In genomic region chr12:15124179-15124578, GRCm38 (mm10) we compare ENCODE assay signal across 14 mouse cellular contexts.
"Had no signal": no experiment of that assay in that cellular context is flagged by ENCODE, and none has a peak within 500 bp of the region (broad histone marks: within the 10 kb centered on the region; RNA-seq: fewer than 3 reads in every experiment).

No protein-coding gene starts in this region.

- DNase-seq: kidney, adult 2 months; kidney, postnatal 25 days; layer of hippocampus, adult 9-11 months; lung, embryonic 14.5 days; lung, postnatal 10 days; lung, postnatal 4 days; right cerebral cortex, adult 18-20 months; right cerebral cortex, postnatal 25 days; thymus, postnatal 36 days had no signal

- H3K9ac ChIP-seq: intestine, embryonic 15.5 days; limb, embryonic 15.5 days; liver, embryonic 12.5 days; lung, embryonic 14.5 days; midbrain, embryonic 12.5 days; neural tube, embryonic 13.5 days had no signal

- H3K9me3 ChIP-seq: intestine, embryonic 15.5 days; limb, embryonic 15.5 days; liver, embryonic 12.5 days; midbrain, embryonic 12.5 days; neural tube, embryonic 13.5 days had no signal

- H3K4me3 ChIP-seq: intestine, embryonic 15.5 days; limb, embryonic 15.5 days; liver, embryonic 12.5 days; midbrain, embryonic 12.5 days; neural tube, embryonic 13.5 days had no signal

- H3K4me1 ChIP-seq: intestine, embryonic 15.5 days; limb, embryonic 15.5 days; liver, embryonic 12.5 days; midbrain, embryonic 12.5 days; neural tube, embryonic 13.5 days had no signal

- H3K36me3 ChIP-seq: intestine, embryonic 15.5 days; limb, embryonic 15.5 days; liver, embryonic 12.5 days; midbrain, embryonic 12.5 days; neural tube, embryonic 13.5 days had no signal

- ATAC-seq: intestine, embryonic 15.5 days; liver, embryonic 12.5 days had no signal

- H3K27ac ChIP-seq: intestine, embryonic 15.5 days; limb, embryonic 15.5 days; liver, embryonic 12.5 days; midbrain, embryonic 12.5 days; neural tube, embryonic 13.5 days had no signal

- H3K4me2 ChIP-seq: intestine, embryonic 15.5 days; limb, embryonic 15.5 days; liver, embryonic 12.5 days; lung, embryonic 14.5 days; midbrain, embryonic 12.5 days; neural tube, embryonic 13.5 days had no signal

- H3K27me3 ChIP-seq: intestine, embryonic 15.5 days; limb, embryonic 15.5 days; liver, embryonic 12.5 days; midbrain, embryonic 12.5 days; neural tube, embryonic 13.5 days had no signal
